Mouse (Mus musculus): ENCODE results near the gene Senp3. TPM values are rescaled to one million over a fixed set of nuclear protein-coding genes. Genes with fewer than 3 reads are reported as not detected.
"Not testable (repeated sequence)": the region's sequence is repeated elsewhere in the genome, so short reads cannot be mapped to it uniquely, and the experiment has no call there.

Senp3 gene
- 72.5 and 81.1 TPM in 2 replicates for polyA plus RNA-seq (2015; fragmentation: Nextera tagmentation; extraction: Ambion mirVana)

DNA sequence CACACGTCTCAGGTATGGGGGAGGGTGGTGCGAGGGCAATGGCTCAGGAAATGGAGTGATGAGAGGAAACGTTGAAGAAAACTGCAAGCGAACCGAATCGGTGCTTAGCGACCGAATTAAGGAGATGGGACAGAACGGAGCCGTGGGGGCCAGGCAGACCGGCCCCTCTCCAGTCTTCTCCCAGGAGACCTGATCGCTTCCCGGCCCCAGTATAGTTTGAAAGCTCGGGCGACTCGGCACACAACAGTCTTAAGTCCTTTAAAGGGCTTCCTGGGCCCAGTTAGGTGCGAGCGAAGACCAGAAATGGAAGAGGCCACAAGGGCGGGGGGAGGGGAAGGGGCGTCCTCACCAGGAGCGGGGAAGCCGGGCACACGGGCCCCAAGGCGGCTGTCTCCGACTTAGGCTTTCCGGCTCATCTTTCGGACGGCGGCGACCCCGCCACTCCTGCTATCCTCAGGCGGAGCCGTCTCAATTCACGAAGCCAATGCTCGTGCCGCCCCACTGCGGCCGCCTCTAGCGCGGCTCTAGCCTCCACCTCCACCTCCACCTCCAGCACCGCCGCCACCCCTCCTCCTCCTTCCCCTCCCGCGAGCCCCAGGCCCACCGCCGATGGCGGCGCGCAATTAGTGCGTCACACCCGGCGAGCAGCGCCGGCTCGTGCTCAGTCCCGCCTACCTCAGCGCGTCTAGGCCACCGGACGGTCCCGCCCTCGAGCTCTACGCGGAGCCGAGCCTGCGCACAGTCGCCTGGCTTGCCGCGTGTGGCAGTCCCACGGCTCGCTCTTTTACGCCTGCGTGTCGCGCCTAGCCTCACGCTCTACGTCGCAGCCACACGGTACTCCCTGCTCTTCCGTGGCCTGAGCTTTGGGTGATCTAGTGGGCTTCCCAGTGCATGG is at the start of gene Senp3:
Gene Senp3, minus strand, starts transcription at position 771 of the 895 bp plus-strand sequence.
- Histone ChIP-seq H3K27ac (peak within 1 kb of the TSS; percentile 96), H3K4me2 (peak within 1 kb of the TSS; percentile 88), H3K9ac (peak within 1 kb of the TSS; percentile 85), H3K4me3 (peak within 1 kb of the TSS; percentile 90), H3K4me1 (peaks cover 51% of the 10 kb centered on the region), H3K27me3 (no peaks in the 10 kb centered on the region), H3K36me3 (peaks cover 35% of the 10 kb centered on the region), H3K9me3 (no peaks in the 10 kb centered on the region)
- under 1% methylated on average over 80 of the region's 80 CpGs for WGBS
- peak; percentile 91 for ATAC-seq (ENCODE audit: borderline replicate concordance, extremely low read depth, low FRiP score, low TSS enrichment)

DNA sequence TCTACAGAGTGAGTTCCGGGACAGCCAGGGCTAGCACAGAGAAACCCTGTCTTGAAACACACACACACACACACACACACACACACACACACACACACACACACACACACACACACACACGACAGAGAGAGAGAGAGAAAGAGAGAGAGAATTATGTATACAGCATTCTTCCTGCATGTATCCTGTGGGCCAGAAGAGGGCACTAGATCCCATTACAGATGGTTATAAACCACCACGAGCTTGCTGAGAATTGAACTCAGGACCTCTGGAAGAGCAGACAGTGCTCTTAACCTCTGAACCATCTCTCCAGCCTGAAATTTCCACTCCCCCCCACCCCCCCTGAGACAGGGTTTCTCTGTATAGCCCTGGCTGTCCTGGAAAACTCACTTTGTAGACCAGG is 49.5 kb upstream of the Senp3 start:
- not testable (repeated sequence) for H3K4me1 ChIP-seq; H3K9ac ChIP-seq; H3K27ac ChIP-seq; ATAC-seq (ENCODE audit: borderline replicate concordance, extremely low read depth, low FRiP score, low TSS enrichment); H3K4me3 ChIP-seq; H3K27me3 ChIP-seq; H3K9me3 ChIP-seq; H3K4me2 ChIP-seq
- 83% methylated on average over 2 of the region's 3 CpGs for WGBS
- peaks cover 34% of the 10 kb centered on the region for H3K36me3 ChIP-seq

DNA sequence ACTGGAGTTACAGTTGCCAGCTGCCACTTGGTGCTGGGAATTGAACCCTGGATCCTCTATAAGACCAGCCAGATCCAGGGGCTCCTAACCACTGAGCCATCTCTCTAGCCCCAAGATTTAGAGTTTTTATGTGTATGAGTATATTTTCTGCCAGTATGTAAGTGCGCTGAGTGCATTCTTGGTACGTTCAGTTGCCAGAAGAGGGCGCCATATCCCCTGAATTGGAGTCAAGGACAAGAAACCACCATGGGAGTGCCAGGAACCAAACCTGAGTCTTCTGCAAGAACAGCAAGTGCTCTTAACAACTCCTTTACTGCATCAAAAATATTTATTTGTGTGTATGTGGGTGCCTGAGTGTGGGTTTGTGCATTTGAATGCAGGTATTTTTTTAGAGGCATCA is 47.2 kb upstream of the Senp3 start:
- H3K9ac ChIP-seq: no peak overlapping the region
- H3K36me3 ChIP-seq: peaks cover 10% of the 10 kb centered on the region
- no peaks in the 10 kb centered on the region for H3K27me3 ChIP-seq
- H3K4me2 ChIP-seq: no peak overlapping the region
- 28% methylated on average over 3 of the region's 3 CpGs for WGBS
- no peaks in the 10 kb centered on the region for H3K9me3 ChIP-seq
- ATAC-seq (ENCODE audit: borderline replicate concordance, extremely low read depth, low FRiP score, low TSS enrichment): no peak
- no peak overlapping the region for H3K4me3 ChIP-seq
- no peak overlapping the region for H3K27ac ChIP-seq
- H3K4me1 ChIP-seq: no peaks in the 10 kb centered on the region

DNA sequence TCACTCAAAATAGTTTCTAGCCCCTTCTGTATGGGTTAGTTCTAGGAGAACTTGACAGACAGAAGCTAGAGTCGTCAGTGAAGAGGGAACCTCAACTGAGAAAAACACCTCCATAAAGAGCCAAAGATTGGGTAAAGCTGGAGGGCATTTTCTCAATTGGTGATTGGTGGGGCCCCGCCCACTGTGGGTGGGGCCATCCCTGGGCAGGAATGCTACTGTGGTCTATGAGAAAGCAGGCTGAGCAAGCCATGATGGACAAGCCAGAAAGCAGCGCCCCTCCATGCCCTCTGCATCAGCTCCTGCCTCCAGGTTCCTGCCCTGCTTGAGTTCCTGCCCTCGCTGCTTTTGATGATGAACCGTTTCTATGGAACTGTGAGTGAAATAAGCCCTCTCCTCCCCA is 44.1 kb upstream of the Senp3 start:
- Histone ChIP-seq H3K4me2 (no peak overlapping the region), H3K4me1 (no peaks in the 10 kb centered on the region), H3K27ac (no peak overlapping the region), H3K4me3 (no peak overlapping the region), H3K36me3 (no peaks in the 10 kb centered on the region), H3K9ac (no peak overlapping the region), H3K9me3 (no peaks in the 10 kb centered on the region), H3K27me3 (no peaks in the 10 kb centered on the region)
- ATAC-seq (ENCODE audit: borderline replicate concordance, extremely low read depth, low FRiP score, low TSS enrichment): no peak
- WGBS: 22% methylated on average over 5 of the region's 5 CpGs

DNA sequence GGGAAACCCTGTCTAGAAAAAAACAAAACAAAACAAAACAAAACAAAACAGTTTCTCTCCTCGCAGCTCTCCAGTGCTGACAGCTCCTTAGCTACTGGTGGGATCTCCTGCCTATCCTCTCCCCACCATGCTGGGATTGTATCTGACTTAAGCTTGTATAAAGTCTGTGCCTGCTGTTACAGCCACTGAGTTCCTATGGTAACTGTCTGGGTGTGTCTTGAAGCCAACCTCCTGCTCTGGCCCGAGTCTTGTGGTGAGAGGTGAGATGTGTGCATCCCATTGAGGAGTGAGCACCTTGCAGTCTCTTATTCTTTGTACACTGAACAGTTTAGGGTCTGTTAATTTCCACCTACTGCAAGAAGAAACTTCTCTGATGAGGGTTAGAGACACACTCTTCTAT is 41.2 kb upstream of the Senp3 start:
- Histone ChIP-seq H3K4me1 (peaks cover 4% of the 10 kb centered on the region; the same call in 1 of the 2 replicates), H3K27ac (no peak overlapping the region), H3K4me2 (no peak overlapping the region), H3K9ac (no peak overlapping the region), H3K9me3 (no peaks in the 10 kb centered on the region), H3K4me3 (no peak overlapping the region), H3K27me3 (no peaks in the 10 kb centered on the region), H3K36me3 (no peaks in the 10 kb centered on the region)
- ATAC-seq (ENCODE audit: borderline replicate concordance, extremely low read depth, low FRiP score, low TSS enrichment): no peak
- WGBS: 34% methylated on average over 2 of the region's 2 CpGs

DNA sequence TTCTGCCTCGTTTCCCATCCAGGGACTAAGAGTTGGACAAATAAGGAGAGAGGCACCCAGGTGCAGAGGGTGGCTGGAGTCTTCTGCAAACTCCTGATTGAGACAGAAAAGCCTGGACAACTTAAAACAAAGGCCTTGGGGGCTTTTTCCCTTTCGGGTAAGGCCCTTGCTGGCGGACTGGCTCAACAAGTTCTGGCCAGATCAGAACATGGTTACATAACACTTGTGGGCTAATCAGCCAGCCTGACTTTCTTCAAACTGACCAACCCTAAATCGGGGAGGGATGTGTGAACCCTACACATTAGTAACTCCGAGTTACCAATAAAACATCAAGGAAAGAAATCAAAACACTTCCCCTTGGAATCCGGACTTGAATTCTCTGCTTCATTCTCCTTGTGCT is 39.0 kb upstream of the Senp3 start:
- Histone ChIP-seq H3K9ac (no peak overlapping the region), H3K4me1 (peaks cover 9% of the 10 kb centered on the region), H3K4me3 (no peak overlapping the region), H3K9me3 (no peaks in the 10 kb centered on the region), H3K4me2 (no peak overlapping the region), H3K27me3 (no peaks in the 10 kb centered on the region), H3K36me3 (no peaks in the 10 kb centered on the region), H3K27ac (no peak overlapping the region)
- 49% methylated on average over 6 of the region's 6 CpGs for WGBS
- no peak for ATAC-seq (ENCODE audit: borderline replicate concordance, extremely low read depth, low FRiP score, low TSS enrichment)

DNA sequence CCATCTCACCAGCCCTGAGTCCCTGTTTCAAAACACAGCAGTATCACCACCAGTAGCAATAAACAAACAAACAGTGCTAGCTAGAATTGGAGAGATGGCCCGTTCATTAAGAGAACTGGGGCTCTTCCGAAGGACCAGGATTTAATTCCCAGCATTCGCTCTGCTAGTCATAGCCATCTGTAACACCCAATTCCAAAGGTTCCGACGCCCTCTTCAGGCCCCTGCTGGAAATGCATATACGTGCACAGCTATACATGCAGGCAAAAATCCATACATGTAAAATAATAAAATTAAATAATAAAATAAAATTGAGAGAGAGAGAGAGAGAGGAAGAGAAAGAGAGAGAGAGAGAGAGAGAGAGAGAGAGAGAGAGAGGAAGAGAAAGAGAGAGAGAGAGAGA is 37.5 kb upstream of the Senp3 start:
- 61% methylated on average over 6 of the region's 6 CpGs for WGBS
- Histone ChIP-seq H3K9ac (no peak overlapping the region), H3K27me3 (no peaks in the 10 kb centered on the region), H3K4me3 (no peak overlapping the region), H3K4me2 (no peak overlapping the region), H3K9me3 (no peaks in the 10 kb centered on the region), H3K27ac (no peak overlapping the region), H3K4me1 (peaks cover 10% of the 10 kb centered on the region), H3K36me3 (no peaks in the 10 kb centered on the region)
- no peak for ATAC-seq (ENCODE audit: borderline replicate concordance, extremely low read depth, low FRiP score, low TSS enrichment)

DNA sequence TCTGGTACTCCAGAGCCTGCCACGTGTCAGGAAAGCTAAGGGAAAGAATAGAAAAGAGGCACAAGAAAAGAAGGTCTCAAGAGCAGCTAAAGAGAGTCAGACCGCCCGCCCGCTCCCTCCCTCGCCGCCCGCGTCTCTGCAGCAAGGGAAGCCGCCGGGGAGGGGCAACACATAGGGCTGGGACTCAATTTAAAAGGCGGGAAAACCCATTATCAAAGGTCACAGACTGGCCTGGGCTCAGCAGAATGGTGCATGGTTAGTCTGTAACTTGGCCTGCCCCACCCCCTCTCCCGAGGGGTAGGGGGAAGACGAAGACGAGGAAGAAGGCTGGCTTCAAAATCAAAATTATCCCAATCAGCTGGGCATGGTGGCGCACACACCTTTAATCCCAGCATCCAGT is 36.8 kb upstream of the Senp3 start:
- Histone ChIP-seq H3K9ac (no peak overlapping the region), H3K4me2 (peak overlapping the region; percentile 2; the same call in 1 of the 2 replicates), H3K4me1 (peaks cover 10% of the 10 kb centered on the region), H3K4me3 (no peak overlapping the region), H3K36me3 (no peaks in the 10 kb centered on the region), H3K27me3 (no peaks in the 10 kb centered on the region), H3K9me3 (no peaks in the 10 kb centered on the region), H3K27ac (no peak overlapping the region)
- WGBS: 28% methylated on average over 15 of the region's 15 CpGs
- ATAC-seq (ENCODE audit: borderline replicate concordance, extremely low read depth, low FRiP score, low TSS enrichment): no peak

DNA sequence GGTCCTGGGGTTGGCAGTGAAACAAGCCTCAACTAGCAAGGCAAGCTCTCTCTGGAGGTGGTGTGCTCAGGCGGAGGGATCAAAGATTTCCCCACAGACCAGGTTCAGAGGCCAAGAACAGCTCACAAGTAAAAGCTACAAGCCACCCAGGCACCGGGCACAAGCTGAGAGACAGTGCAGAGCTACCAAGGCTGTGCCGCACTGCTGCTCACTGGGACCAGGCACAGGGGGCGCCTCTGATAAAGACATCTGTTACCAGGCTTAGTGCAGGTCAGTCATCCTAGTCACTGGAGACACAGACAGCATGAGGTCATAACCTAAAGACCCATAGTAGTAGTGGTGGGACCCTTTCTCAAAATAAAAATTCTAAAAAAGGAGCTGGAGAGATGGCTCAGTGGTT is 35.1 kb upstream of the Senp3 start:
- Histone ChIP-seq H3K4me2 (no peak overlapping the region), H3K4me1 (peaks cover 10% of the 10 kb centered on the region), H3K9me3 (no peaks in the 10 kb centered on the region), H3K9ac (no peak overlapping the region), H3K36me3 (no peaks in the 10 kb centered on the region), H3K27me3 (no peaks in the 10 kb centered on the region), H3K27ac (no peak overlapping the region), H3K4me3 (no peak overlapping the region)
- WGBS: 62% methylated on average over 4 of the region's 4 CpGs
- ATAC-seq (ENCODE audit: borderline replicate concordance, extremely low read depth, low FRiP score, low TSS enrichment): no peak

DNA sequence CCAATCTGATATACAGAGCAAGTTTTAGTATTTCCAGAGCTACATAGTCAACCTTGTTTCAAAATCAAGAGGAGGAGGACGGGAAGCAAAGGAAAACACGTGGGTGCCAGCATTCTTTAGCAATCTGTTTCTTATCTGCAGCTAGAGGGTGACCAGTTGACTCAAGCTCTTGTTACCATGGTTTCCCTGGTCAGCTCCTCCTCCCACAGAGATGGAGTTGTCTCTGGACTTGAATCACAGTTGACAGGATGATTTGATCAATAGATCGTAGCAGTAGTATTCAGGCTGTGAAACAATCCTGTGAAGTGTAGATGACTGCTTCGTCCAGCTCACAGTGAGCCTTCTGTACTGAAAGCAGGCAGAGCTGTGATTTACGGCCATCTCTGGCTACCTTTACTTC is 34.0 kb upstream of the Senp3 start:
- no peak overlapping the region for H3K9ac ChIP-seq
- no peaks in the 10 kb centered on the region for H3K9me3 ChIP-seq
- H3K4me3 ChIP-seq: no peak overlapping the region
- H3K4me1 ChIP-seq: peaks cover 10% of the 10 kb centered on the region
- H3K27me3 ChIP-seq: no peaks in the 10 kb centered on the region
- H3K27ac ChIP-seq: no peak overlapping the region
- no peaks in the 10 kb centered on the region for H3K36me3 ChIP-seq
- ATAC-seq (ENCODE audit: borderline replicate concordance, extremely low read depth, low FRiP score, low TSS enrichment): no peak
- H3K4me2 ChIP-seq: no peak overlapping the region
- WGBS: 10% methylated on average over 5 of the region's 5 CpGs

DNA sequence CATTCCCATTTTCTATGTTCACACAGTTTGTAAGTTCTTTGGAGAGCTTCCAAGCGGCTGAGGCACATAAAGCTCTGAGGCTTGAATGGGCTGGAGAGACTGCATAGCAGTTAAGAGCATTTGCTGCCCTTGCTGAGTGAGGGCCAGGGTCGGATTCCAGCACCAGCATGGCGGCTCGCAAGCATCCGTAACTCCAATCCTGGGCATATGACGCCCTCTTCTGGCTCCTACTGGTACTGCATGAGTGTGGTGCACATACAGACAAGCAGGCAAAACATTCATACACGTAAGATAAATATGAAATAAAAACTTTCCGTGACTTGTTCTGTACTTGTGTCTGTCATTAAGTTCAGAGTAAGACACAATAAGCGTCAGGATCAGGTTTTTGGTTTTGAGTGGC is 33.6 kb upstream of the Senp3 start:
- 55% methylated on average over 9 of the region's 9 CpGs for WGBS
- Histone ChIP-seq H3K27me3 (no peaks in the 10 kb centered on the region), H3K4me1 (peaks cover 10% of the 10 kb centered on the region), H3K9ac (no peak overlapping the region), H3K36me3 (no peaks in the 10 kb centered on the region), H3K27ac (no peak overlapping the region), H3K4me2 (no peak overlapping the region), H3K4me3 (no peak overlapping the region), H3K9me3 (no peaks in the 10 kb centered on the region)
- ATAC-seq (ENCODE audit: borderline replicate concordance, extremely low read depth, low FRiP score, low TSS enrichment): no peak

DNA sequence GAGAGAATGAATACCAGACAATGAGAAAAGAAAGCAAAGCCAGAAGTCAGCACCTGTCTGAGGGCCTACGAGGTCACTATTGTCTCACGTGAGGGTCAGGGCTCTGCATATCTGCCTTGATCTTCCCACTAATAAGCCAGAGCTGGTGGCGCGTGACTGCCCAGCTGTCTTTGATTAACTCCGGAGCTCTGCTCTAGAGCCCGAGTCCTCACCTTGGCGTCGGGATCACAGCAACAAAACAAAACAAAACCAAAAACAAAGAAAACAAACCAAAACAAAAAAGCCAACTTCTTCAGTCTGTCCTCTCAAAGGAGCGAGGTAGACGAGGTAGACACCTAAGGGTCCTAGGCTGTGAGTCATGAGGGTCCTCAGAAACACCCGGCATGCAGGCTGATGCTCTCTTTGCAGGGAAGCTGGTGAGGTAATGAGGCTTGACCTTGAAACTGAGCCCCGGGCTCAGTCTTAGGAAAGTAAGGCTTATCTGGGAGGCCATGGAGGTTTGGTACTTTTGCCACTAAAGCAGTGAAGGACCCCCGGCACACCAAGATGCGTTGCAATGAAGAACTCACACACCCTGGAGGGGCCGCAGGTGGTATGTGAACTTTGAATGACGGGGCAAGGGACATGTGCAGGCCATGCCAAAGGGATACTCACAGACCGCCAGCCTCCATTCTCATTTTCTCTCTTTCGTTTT is 32.9 kb upstream of the Senp3 start:
- WGBS: 68% methylated on average over 18 of the region's 18 CpGs
- Histone ChIP-seq H3K27ac (no peak overlapping the region), H3K4me2 (no peak overlapping the region)

More for the DNA sequence above, 32.9 kb upstream of the Senp3 start:
- no peak for ATAC-seq (ENCODE audit: borderline replicate concordance, extremely low read depth, low FRiP score, low TSS enrichment)
- Histone ChIP-seq H3K9ac (no peak overlapping the region), H3K36me3 (no peaks in the 10 kb centered on the region), H3K4me3 (no peak overlapping the region), H3K4me1 (peaks cover 10% of the 10 kb centered on the region), H3K9me3 (no peaks in the 10 kb centered on the region), H3K27me3 (no peaks in the 10 kb centered on the region)

All from lung, embryonic 15.5 days (tissue).